Mouse (Mus musculus): ENCODE data around the gene Micall1.

The Micall1 gene

DNA sequence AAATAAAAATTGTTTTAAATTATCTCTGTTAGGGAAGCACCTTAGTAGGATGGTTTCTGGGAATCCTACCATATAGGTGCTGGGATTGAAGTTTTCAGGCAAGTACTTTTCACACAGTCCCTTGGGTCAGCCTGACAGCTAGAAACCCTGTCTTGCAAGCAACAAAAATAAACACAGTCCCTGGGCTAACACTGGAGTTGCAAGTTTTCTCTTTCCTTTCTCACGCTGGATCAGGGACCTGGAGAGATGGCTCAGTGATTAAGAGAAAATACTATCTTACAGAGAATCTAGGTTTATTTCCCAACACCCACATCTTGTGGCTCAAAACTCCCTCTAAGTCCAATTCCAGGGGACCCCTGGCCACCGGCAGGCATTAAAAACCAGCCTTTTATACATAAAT lies 11.6 kb upstream of the Micall1 start:
- DNase-seq (ENCODE audit: low read depth, low spot score), result no peak

DNA sequence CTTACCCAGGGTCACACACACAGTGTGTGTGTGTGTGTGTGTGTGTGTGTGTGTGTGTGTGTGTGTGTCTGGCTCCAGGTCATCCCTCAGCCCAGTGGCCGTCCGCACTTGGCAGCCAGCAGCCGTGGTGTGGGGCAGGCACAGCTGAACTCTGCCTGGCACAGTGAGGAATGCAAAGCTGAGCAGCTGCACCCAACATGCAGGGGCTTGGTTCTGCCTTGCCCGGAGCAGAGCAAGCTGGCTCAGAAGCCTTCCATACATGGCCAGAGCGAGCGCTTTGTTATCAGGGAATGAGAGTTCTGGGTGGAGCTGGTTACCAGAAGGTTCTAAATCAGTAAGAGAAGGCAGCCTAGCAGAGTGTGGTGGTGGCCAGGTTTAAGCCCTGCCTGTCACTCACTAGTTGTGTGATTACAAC lies 11.1 kb upstream of the Micall1 start:
- DNase-seq (ENCODE audit: low read depth, low spot score), result no peak

- no peak for DNase-seq (ENCODE audit: low read depth, low spot score)
Observed at GRCm38 (mm10) chr15:79098220-79098619, 10.5 kb upstream of the Micall1 start.

DNA sequence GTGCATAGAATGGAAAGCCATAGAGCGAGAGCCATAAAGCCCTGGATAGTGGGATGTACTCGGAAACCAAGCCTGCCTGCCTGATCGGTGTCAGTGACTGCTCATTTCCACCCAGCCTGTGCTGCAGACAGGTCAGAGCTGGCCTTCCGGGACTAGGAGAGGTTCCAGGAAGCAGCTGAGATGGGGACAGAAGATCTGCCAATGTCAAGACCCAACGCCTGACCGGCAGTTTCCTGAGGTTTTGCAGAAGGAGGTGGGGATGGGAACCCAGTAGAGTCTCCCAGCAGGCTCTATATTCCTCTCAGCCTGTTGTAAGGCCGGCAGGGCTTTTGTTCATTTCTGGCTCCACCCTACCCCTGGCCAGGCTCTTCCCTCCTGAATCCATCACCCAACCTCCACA lies 9.8 kb upstream of the Micall1 start:
- DNase-seq (ENCODE audit: low read depth, low spot score), result no peak

- DNase-seq (ENCODE audit: low read depth, low spot score), result no peak
Observed at GRCm38 (mm10) chr15:79099456-79099855, 9.2 kb upstream of the Micall1 start.

DNA sequence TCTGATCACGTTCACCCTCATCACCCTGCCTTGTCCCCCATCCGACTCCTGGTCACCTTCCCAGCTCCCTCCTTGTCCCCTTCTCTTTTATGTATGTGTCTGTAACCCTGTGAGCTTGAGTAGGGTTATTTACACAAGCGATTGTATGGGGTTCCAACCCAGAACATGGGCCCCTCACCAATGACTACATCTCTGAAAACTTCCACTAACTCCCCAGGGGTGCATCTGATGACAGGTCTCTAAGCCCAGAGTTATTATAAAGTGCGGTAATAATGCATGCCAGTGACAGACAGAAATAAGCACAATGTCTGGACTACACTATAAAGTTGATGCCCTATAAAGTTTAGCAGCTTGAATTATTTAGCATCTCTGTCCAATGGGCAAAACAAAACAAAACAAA lies 8.3 kb upstream of the Micall1 start:
- no peak for DNase-seq (ENCODE audit: low read depth, low spot score)

DNA sequence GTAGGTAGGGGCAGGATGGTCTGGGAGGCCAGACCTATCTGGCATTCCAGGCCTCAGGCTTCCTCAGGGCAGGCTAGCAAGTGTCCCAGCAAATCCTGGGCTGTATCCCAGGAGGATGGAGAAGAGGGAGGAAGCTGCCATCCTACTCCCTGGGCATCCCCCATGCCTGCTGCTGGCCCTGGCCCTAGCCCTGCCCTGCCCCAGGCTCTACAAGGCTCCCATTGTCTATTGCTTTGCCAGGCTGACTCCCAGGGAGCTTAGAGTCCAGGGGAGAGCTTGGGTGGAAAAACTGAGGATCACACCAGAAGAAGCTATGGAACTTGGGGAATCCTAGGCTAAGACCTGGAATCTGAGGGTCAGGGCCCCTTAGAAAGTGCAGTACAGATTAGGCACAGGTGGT lies 7.2 kb upstream of the Micall1 start:
- no peak for DNase-seq (ENCODE audit: low read depth, low spot score)

DNA sequence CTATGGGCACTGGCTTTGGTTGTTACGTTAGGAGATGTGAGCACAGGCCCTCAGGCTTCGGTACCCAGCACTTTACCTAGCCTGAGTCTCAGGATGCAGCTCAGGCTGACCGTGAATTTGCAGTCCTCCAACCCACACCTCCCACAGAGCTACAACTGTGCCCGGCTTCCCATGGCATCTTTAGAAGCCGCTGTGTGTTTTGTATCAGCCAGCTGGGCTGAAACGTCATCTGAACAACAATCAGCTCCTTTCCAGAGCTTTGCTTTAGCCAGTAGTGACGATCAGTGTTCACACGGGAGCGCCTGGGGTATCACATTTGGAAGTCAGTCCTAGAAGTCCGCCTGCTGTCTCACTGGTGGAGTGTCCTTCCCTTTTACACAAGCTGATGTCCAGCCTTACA lies 5.4 kb upstream of the Micall1 start:
- DNase-seq (ENCODE audit: low read depth, low spot score), result no peak

GRCm38 (mm10) chr15:79105804-79106203 lies 2.9 kb upstream of the Micall1 start:
- DNase-seq (ENCODE audit: low read depth, low spot score), result no peak

GRCm38 (mm10) chr15:79107966-79108365 lies 732 bp upstream of the Micall1 start:
- DNase-seq (ENCODE audit: low read depth, low spot score), result no peak

- DNase-seq (ENCODE audit: low read depth, low spot score), result no peak
Observed at GRCm38 (mm10) chr15:79109321-79109934, 730 bp downstream of the Micall1 start.

- no peak for DNase-seq (ENCODE audit: low read depth, low spot score)
Observed at GRCm38 (mm10) chr15:79110031-79110430, 1.3 kb downstream of the Micall1 start.

- no peak for DNase-seq (ENCODE audit: low read depth, low spot score)
Observed at GRCm38 (mm10) chr15:79110528-79110927, 1.8 kb downstream of the Micall1 start.

- DNase-seq (ENCODE audit: low read depth, low spot score), result no peak
Observed at GRCm38 (mm10) chr15:79111774-79112173, 3.1 kb downstream of the Micall1 start.

- no peak for DNase-seq (ENCODE audit: low read depth, low spot score)
Observed at GRCm38 (mm10) chr15:79115276-79115675, 6.6 kb downstream of the Micall1 start.

- DNase-seq (ENCODE audit: low read depth, low spot score), result no peak
Observed at GRCm38 (mm10) chr15:79119491-79119890, 10.8 kb downstream of the Micall1 start.

DNA sequence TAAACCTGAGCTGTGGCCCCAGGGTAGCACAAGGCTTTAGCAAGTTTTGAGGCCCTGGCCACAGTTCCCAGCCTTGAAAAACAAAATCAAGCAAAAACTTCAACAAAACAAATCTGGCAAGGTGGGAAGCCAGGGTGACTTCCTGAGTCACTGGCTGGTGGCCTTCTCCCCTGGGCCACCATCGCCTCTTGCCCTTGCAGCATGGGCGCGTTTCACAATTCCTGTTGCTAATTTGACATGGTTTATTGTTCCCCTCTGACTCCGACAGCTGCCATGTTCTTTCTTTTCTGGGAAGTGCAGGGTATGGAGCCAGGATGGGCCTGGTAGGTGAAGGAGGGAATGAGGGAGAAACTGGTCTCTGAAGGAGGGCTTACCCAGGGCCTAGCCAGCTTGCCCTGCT lies 13.4 kb downstream of the Micall1 start:
- DNase-seq (ENCODE audit: low read depth, low spot score), result no peak

DNA sequence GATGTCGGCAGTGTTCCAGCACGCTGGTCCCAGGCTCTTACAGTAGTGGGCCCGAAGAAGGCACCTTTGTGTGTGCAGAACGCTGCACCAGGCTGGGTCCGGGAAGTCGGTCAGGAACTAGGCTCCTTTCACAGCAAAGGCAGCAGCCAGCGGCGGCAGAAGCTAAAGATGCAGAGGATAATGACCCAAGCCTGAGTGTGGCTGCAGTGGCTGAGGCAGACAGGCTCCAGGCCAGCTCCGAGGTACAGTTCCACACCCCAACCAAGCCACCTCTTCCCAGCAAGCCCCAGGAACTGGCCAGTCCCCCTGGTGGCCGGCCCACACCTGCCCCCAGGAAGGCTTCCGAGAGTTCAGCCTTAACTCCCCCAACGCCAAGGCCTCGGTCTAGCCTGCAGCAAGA lies 13.8 kb downstream of the Micall1 start:
- DNase-seq (ENCODE audit: low read depth, low spot score), result no peak

DNA sequence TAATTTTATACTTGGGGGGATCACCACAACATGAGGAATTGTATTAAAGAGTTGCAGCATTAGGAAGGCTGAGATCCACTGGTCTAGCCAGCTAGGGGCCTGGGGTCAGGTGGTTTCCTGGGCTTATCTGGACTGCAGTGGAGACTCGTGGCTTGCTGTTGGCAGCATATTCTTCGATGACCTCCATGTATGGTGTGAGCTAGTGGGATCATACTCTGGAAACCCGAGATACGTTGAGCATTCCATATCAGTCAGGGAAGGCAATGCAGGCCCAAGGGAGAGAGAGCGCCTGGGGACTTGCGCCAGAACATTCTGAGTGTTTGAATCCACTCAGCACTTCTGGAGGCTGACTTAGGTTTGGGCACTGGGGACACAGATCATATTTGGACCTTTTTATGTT lies 15.1 kb downstream of the Micall1 start:
- DNase-seq (ENCODE audit: low read depth, low spot score), result no peak

DNA sequence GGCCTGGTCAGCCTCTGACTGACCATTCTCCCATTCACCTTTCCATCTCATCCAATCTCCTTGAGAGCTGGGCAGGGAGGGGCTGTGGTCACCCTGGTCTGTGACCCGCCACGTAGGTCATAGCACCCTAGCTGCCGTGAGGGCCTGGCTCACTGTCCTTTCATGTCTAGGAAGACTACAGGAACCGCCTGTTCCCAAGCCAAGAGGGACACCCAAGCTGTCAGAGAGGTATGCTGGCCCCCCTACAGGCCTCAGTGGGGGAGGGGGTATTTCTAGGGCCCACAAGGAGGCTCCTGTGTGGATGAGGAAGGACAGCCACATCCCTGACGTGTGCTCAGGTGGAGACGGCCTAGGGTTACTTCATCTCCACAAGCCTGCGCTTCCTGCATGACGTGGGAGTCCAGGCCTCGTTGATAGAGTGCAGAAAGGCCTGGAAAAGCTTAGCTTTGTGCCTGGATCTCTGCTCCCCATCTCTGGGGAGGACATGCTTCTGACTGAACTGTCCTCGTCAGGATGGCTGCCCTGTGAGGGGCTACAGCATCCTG lies 15.7 kb downstream of the Micall1 start:
- DNase-seq (ENCODE audit: low read depth, low spot score), result no peak

DNA sequence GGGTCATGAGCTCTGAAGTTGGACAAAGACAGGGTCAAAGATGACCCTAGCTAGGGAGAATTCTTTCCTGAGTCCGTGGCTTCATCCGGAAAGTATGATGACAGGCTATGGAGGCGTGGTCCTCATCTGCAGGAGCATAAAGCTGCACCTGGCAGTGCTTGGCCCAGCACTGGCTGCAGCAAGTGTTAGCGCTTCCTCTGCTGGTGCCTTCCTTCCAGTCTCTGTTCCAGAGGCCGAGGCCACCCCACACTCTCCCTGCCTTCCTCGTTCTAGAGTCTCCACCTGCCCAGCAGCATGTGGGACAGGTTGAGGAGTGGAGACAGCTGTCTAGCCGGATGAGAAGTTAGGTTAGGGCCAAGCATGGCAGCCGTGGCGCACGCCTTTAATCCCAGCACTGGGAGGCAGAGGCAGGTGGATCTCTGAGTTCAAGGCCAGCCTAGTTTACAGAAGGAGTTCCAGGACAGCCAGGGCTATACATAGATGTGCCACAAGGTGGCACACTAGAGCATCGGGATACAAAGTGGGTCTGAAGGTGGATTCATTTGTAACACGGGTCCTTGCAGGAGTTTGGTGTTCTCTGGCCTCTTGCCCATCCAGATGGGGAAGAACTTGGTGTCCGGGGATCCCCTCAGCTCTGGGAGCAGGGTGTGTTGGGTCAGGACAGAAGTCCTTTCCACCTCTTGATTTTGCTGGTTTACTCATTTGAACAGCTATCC lies 17.7 kb downstream of the Micall1 start:
- no peak for DNase-seq (ENCODE audit: low read depth, low spot score)

DNA sequence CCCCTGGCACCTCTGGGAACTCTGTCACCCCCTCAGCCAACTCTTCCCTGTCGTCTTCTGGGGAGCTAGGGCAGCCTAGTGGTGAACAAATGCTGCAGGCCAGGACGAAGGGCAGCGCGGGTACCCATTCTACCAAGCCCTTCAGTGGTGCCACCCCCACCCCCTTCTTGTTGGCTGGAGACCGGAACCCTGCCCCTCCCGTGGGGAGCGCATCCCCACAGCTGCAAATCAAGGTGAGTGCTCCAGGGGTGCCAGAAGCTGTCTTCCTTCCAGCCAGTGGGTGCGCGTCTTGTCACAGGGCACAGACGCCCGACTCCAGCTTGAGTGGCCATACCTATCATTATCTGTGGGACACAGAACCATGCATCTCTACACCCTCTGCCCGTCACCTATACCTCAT lies 18.4 kb downstream of the Micall1 start:
- no peak for DNase-seq (ENCODE audit: low read depth, low spot score)

GRCm38 (mm10) chr15:79128208-79128607 lies 19.5 kb downstream of the Micall1 start:
- no peak for DNase-seq (ENCODE audit: low read depth, low spot score)

All from brain, embryonic 18.5 days (tissue).